ENCODE assay signal across 7 mouse cellular contexts in the genomic region with DNA sequence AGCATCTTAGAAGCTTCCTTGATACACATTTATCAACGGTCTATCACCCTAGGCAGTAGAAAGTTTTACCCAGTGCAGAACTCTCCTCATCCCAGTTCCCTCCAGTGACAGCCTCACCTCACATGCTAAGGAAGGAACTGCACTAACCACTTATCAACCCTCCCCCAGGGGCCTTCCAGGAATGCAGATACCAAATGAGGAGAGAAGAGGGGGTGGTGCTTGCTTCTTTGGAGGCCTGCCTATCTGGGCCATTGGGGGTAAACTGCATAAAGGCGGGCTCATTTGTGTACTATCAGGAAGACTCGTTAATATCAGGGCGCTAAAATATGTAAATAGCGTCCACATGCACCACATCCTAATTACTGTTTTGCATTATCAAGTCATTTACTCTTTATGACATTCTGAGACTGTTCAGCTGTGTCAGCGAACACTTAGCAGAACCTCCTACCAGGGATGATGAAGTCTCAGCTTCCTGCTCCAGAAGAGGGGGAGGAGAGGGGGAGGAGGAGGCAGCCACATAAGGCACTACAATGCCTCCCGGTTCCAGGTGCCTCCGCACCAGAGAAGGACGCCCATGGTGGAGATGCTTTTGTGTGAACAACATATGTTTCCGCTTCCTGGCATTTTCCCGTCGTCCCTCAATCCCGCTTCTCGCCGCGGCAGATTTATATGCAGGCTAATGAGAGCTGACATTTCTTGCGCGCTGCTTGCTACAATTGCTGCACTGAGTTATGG.
DNase-seq lines count a peak whose midpoint lies in the region; ATAC-seq lines count a peak whose summit lies in the region.

No protein-coding gene starts in this region.

- 64% methylated on average over 18 of the region's 18 CpGs for WGBS in midbrain, embryonic 10.5 days
- WGBS in midbrain, embryonic 11.5 days: 64% methylated on average over 18 of the region's 18 CpGs
- WGBS in forebrain, embryonic 12.5 days: 44% methylated on average over 18 of the region's 18 CpGs

- no peaks in the 10 kb centered on the region for H3K9me3 ChIP-seq in midbrain, embryonic 10.5 days (replicated peaks)
- H3K9me3 ChIP-seq in midbrain, embryonic 11.5 days (ENCODE audit: control insufficient read depth, low read length): no peaks in the 10 kb centered on the region
- H3K9me3 ChIP-seq in forebrain, embryonic 12.5 days: no peaks in the 10 kb centered on the region

- H3K4me1 ChIP-seq in midbrain, embryonic 10.5 days: peaks cover 74% of the 10 kb centered on the region
- H3K4me1 ChIP-seq in midbrain, embryonic 11.5 days (ENCODE audit: control insufficient read depth, insufficient read depth, low read length): peaks cover 25% of the 10 kb centered on the region
- H3K4me1 ChIP-seq in forebrain, embryonic 12.5 days: peaks cover 66% of the 10 kb centered on the region

- DNase-seq in midbrain, embryonic 10.5 days (ENCODE audit: low spot score): no peak
- DNase-seq in midbrain, embryonic 11.5 days (ENCODE audit: low spot score, missing footprints): no peak
- DNase-seq in layer of hippocampus, postnatal 36 days: peak; percentile 61 to 65
- peak; percentile 72 for DNase-seq in retina, postnatal 1 day
- DNase-seq in spleen, postnatal 14 days (ENCODE audit: low spot score in 2 of 2): no peak
- no peak for DNase-seq in gastrocnemius, adult 18-20 months (ENCODE audit: low spot score)

- peaks cover 28% of the 10 kb centered on the region for H3K27me3 ChIP-seq in midbrain, embryonic 10.5 days (ENCODE audit: low read depth, poor library complexity, severe bottlenecking)
- no peaks in the 10 kb centered on the region for H3K27me3 ChIP-seq in midbrain, embryonic 11.5 days (ENCODE audit: control insufficient read depth, insufficient read depth, low read length)
- no peaks in the 10 kb centered on the region for H3K27me3 ChIP-seq in forebrain, embryonic 12.5 days

- H3K9ac ChIP-seq in midbrain, embryonic 11.5 days (ENCODE audit: low read length): no peak overlapping the region
- H3K9ac ChIP-seq in forebrain, embryonic 12.5 days: no peak overlapping the region

- H3K27ac ChIP-seq in midbrain, embryonic 10.5 days (replicated peaks): peak overlapping the region; percentile 28; the same call in 1 of the 2 replicates
- H3K27ac ChIP-seq in midbrain, embryonic 11.5 days (ENCODE audit: low read depth, low read length): no peak overlapping the region
- peak overlapping the region; percentile 50; the same call in 1 of the 2 replicates for H3K27ac ChIP-seq in forebrain, embryonic 12.5 days

- no peaks in the 10 kb centered on the region for H3K36me3 ChIP-seq in midbrain, embryonic 10.5 days
- no peaks in the 10 kb centered on the region for H3K36me3 ChIP-seq in midbrain, embryonic 11.5 days (ENCODE audit: control insufficient read depth, insufficient read depth, low read length)
- no peaks in the 10 kb centered on the region for H3K36me3 ChIP-seq in forebrain, embryonic 12.5 days (replicated peaks)

- H3K4me2 ChIP-seq in midbrain, embryonic 11.5 days: no peak overlapping the region
- peak overlapping the region; percentile 39 for H3K4me2 ChIP-seq in forebrain, embryonic 12.5 days

- H3K4me3 ChIP-seq in midbrain, embryonic 10.5 days: no peak overlapping the region
- H3K4me3 ChIP-seq in midbrain, embryonic 11.5 days (ENCODE audit: low read depth, low read length): no peak overlapping the region
- H3K4me3 ChIP-seq in forebrain, embryonic 12.5 days (replicated peaks): no peak overlapping the region

- ATAC-seq in midbrain, embryonic 11.5 days (ENCODE audit: low FRiP score): no peak
- ATAC-seq in forebrain, embryonic 12.5 days (ENCODE audit: low FRiP score): peak; percentile 45

Comparison
In these comparisons a context has a peak if more than half of its experiments do, and no peak if none do; other contexts are left out.
1. DNase-seq: peak in layer of hippocampus, postnatal 36 days (2 of 2) and retina, postnatal 1 day (single experiment); none in midbrain, embryonic 10.5 days (single experiment), midbrain, embryonic 11.5 days (single experiment), spleen, postnatal 14 days (0 of 2) and gastrocnemius, adult 18-20 months (single experiment).